Mouse (Mus musculus) bone marrow macrophage, adult 2 months (primary cell): Measurements from ENCODE around the gene Sbds.

Source experiments
- CTCF ChIP-seq: IDR thresholded peaks from 2 replicates; pipeline ENCODE4 v1.5.1; 2012; ENCODE audit warnings: low read depth, mild to moderate bottlenecking, low read length, moderate library complexity
- POLR2A ChIP-seq: IDR thresholded peaks from 2 replicates; pipeline ENCODE4 v1.6.1; 2012; ENCODE audit warnings: mild to moderate bottlenecking, low read depth, low read length, borderline replicate concordance

GRCm38 (mm10) chr5:130296071-130296470, 40.7 kb upstream of the Sbds start:
- TF ChIP-seq POLR2A (no peak), CTCF (no peak)
